Mouse (Mus musculus): ENCODE results near the gene Cda.

GRCm38 (mm10) chr4:138344891-138345545 is 22.8 kb downstream of the Cda start:
- TF ChIP-seq CTCF (IDR thresholded peaks at IDR 0.05; ENCODE audit: low read depth), result no peak
- TF ChIP-seq EP300 (IDR thresholded peaks at IDR 0.05; ENCODE audit: low read depth), result no peak
